Mouse (Mus musculus): Measurements from ENCODE around the gene Stat2.

DNA sequence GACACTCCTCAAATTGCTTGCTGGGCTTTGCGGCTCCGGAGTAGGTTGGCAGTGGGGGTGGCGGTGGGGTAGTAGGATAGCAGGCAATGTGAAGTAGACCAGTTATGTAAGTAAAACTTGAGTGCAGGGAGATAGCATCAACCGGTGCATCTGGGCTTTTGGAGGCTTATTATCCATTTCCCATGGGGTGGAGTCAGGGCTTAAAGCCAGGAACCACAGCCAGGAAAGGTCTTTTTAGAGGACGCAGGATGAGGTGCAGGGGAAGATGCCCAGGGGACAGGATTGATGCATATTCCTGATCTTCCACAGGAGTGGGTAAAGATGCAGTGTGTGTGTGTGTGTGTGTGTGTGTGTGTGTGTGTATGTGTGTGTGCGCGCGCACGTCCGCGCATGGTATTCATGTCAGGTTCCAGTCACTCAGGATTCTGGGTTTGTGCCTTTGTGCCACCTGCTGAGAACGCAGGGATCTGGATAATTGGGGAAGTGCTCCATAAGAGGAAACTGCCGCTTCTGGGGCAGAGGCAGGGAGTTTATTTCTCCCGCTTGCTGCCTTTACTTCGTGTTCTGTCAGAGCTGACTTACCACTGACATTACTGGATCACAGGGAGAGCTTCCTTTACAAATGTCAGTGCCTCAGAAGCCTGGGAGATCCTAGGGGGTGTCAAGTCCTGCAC is 32.4 kb upstream of the Stat2 start:
- TF ChIP-seq CTCF (IDR thresholded peaks at IDR 0.05; ENCODE audit: low read depth, low read length) = no peak
- TF ChIP-seq POLR2A (IDR thresholded peaks at IDR 0.05; ENCODE audit: extremely low read depth, insufficient read depth, low read length) = no peak

Data from liver, adult 2 months (tissue).